ENCODE assay signal across 8 mouse cellular contexts in genomic region chr4:132638461-132639190, GRCm38 (mm10). TPM values are rescaled to one million over a fixed set of nuclear protein-coding genes. Genes with fewer than 3 reads are reported as not detected.
A peak's percentile ranks its signal among the peaks of the same experiment; 100 is the strongest.
DNase-seq lines count a peak whose midpoint lies in the region; ATAC-seq and TF ChIP-seq lines count a peak whose summit lies in the region.

Gene Eya3 (plus strand): TSS chr4:132638987.

- peak within 1 kb of the TSS; percentile 91 for H3K9ac ChIP-seq in forebrain, embryonic 16.5 days (replicated peaks; ENCODE audit: low read depth, low read length)
- peak within 1 kb of the TSS; percentile 84 for H3K9ac ChIP-seq in lung, embryonic 14.5 days

- 0 out of 2 replicates have a peak, but pooled peaks have one; percentile 42 for TF ChIP-seq POLR2A in olfactory bulb, adult 2 months (IDR thresholded peaks at IDR 0.05; ENCODE audit: insufficient read depth, low read depth, low read length)
- TF ChIP-seq POLR2A in thymus, adult 2 months (IDR thresholded peaks at IDR 0.05; ENCODE audit: control insufficient read depth, extremely low read depth, insufficient read depth, low read length, poor library complexity): peak; percentile 50; the same call in 1 of the 2 replicates

- TF ChIP-seq CTCF in G1E (IDR thresholded peaks at IDR 0.05; ENCODE audit: low read depth, low read length): no peak
- no peak for TF ChIP-seq CTCF in layer of hippocampus, adult 2 months (conservative IDR thresholded peaks at IDR 0.05)
- TF ChIP-seq CTCF in lung, embryonic 14.5 days (IDR thresholded peaks at IDR 0.05; ENCODE audit: low read depth): no peak
- no peak for TF ChIP-seq CTCF in olfactory bulb, adult 2 months (IDR thresholded peaks at IDR 0.05; ENCODE audit: insufficient read depth, low read depth, low read length)
- 0 out of 2 replicates have a peak, but pooled peaks have one; percentile 56 for TF ChIP-seq CTCF in thymus, adult 2 months (IDR thresholded peaks at IDR 0.05; ENCODE audit: borderline replicate concordance, control insufficient read depth, extremely low read depth, insufficient read depth, low read length, poor library complexity)

- intact Hi-C loops in heart, postnatal 36 days (cut with DNase I): loop anchor here (5.0 kb wide), 1 partner anchor 176 kb away; the partner anchor contains the start of gene Med18

- H3K4me3 ChIP-seq in G1E (ENCODE audit: low read depth, low read length): peak within 1 kb of the TSS; percentile 99
- H3K4me3 ChIP-seq in forebrain, embryonic 16.5 days (replicated peaks; ENCODE audit: low read length): peak within 1 kb of the TSS; percentile 90
- H3K4me3 ChIP-seq in layer of hippocampus, adult 2 months: peak within 1 kb of the TSS; percentile 99
- H3K4me3 ChIP-seq in lung, embryonic 14.5 days (ENCODE audit: low read depth, low read length): peak within 1 kb of the TSS; percentile 74
- H3K4me3 ChIP-seq in olfactory bulb, adult 2 months (ENCODE audit: insufficient read depth, low read depth, low read length): peak within 1 kb of the TSS; percentile 82
- H3K4me3 ChIP-seq in thymus, adult 2 months (ENCODE audit: control insufficient read depth, insufficient read depth, low read length): peak within 1 kb of the TSS; percentile 69

- H3K9me3 ChIP-seq in G1E (replicated peaks): no peaks in the 10 kb centered on the region
- no peaks in the 10 kb centered on the region for H3K9me3 ChIP-seq in forebrain, embryonic 16.5 days (ENCODE audit: control insufficient read depth, low read length)
- H3K9me3 ChIP-seq in lung, embryonic 14.5 days (ENCODE audit: low read depth, low read length): no peaks in the 10 kb centered on the region

- H3K27ac ChIP-seq in forebrain, embryonic 16.5 days (ENCODE audit: low read length): peak within 1 kb of the TSS; percentile 86
- H3K27ac ChIP-seq in layer of hippocampus, adult 2 months: peak within 1 kb of the TSS; percentile 85
- peak within 1 kb of the TSS; percentile 78 for H3K27ac ChIP-seq in lung, embryonic 14.5 days (ENCODE audit: low read depth)
- H3K27ac ChIP-seq in olfactory bulb, adult 2 months (ENCODE audit: insufficient read depth, low read depth, low read length): peak within 1 kb of the TSS; percentile 43; the same call in 1 of the 2 replicates
- H3K27ac ChIP-seq in thymus, adult 2 months (ENCODE audit: control insufficient read depth, insufficient read depth, low read length): no peak within 1 kb of the TSS

- DNase-seq in G1E (ENCODE audit: low spot score): peak; percentile 80
- DNase-seq in cerebellum, adult 18-20 months: peak; percentile 93 to 96
- peak; percentile 93 to 94 for DNase-seq in heart, postnatal 36 days
- DNase-seq in layer of hippocampus, adult 2 months (ENCODE audit: low spot score in 2 of 2): peak; percentile 92 to 94
- DNase-seq in lung, embryonic 14.5 days: peak; percentile 99
- DNase-seq in thymus, adult 2 months: peak; percentile 95

- no peaks in the 10 kb centered on the region for H3K27me3 ChIP-seq in G1E (ENCODE audit: insufficient read depth, low read length)
- no peaks in the 10 kb centered on the region for H3K27me3 ChIP-seq in forebrain, embryonic 16.5 days (replicated peaks; ENCODE audit: control insufficient read depth, insufficient read depth, low read length)
- no peaks in the 10 kb centered on the region for H3K27me3 ChIP-seq in lung, embryonic 14.5 days (ENCODE audit: insufficient read depth, low read length)
- H3K27me3 ChIP-seq in thymus, adult 2 months (ENCODE audit: control insufficient read depth, insufficient read depth, low read length): no peaks in the 10 kb centered on the region

- peak; percentile 97 for ATAC-seq in G1E (ENCODE audit: extremely low read depth, insufficient number of reproducible peaks, low FRiP score, poor library complexity, severe bottlenecking)
- ATAC-seq in forebrain, embryonic 16.5 days: peak; percentile 100
- peak; percentile 99 for ATAC-seq in lung, embryonic 14.5 days (ENCODE audit: insufficient read depth)

- peaks cover 21% of the 10 kb centered on the region for H3K4me1 ChIP-seq in G1E (ENCODE audit: insufficient read depth, low read depth, low read length)
- peaks cover 11% of the 10 kb centered on the region for H3K4me1 ChIP-seq in forebrain, embryonic 16.5 days (replicated peaks; ENCODE audit: control insufficient read depth, insufficient read depth, low read length)
- peaks cover 3% of the 10 kb centered on the region; the same call in 1 of the 2 replicates for H3K4me1 ChIP-seq in lung, embryonic 14.5 days (ENCODE audit: insufficient read depth)
- no peaks in the 10 kb centered on the region for H3K4me1 ChIP-seq in olfactory bulb, adult 2 months (ENCODE audit: control insufficient read depth, insufficient read depth, low read length)
- peaks cover 2% of the 10 kb centered on the region; the same call in 1 of the 2 replicates for H3K4me1 ChIP-seq in thymus, adult 2 months (replicated peaks; ENCODE audit: control insufficient read depth, insufficient read depth, low read length)

- H3K36me3 ChIP-seq in G1E (replicated peaks): peaks cover 30% of the 10 kb centered on the region
- 0 out of 2 replicates have a peak, but pooled peaks cover 2% of the 10 kb centered on the region for H3K36me3 ChIP-seq in forebrain, embryonic 16.5 days (ENCODE audit: control insufficient read depth, insufficient read depth)
- peaks cover 3% of the 10 kb centered on the region; the same call in 1 of the 2 replicates for H3K36me3 ChIP-seq in lung, embryonic 14.5 days (ENCODE audit: insufficient read depth)
- H3K36me3 ChIP-seq in thymus, adult 2 months (ENCODE audit: control insufficient read depth, insufficient read depth, low read length): no peaks in the 10 kb centered on the region

- under 1% methylated on average over 41 of the region's 41 CpGs for WGBS in forebrain, embryonic 16.5 days
- under 1% methylated on average over 41 of the region's 41 CpGs for WGBS in lung, embryonic 14.5 days
- WGBS in olfactory bulb, adult 2 months: under 1% methylated on average over 41 of the region's 41 CpGs
- 2% methylated on average over 41 of the region's 41 CpGs for WGBS in thymus, adult 2 months

- peak within 1 kb of the TSS; percentile 89 for H3K4me2 ChIP-seq in forebrain, embryonic 16.5 days (ENCODE audit: low read length)
- H3K4me2 ChIP-seq in lung, embryonic 14.5 days: peak within 1 kb of the TSS; percentile 89

RNA-seq across cellular contexts. Expression of gene Eya3, which starts in this region (rescaled TPM):
- total RNA-seq in G1E (2014; fragmentation: Nextera tagmentation) (82.6 and 101 TPM in 2 replicates), G1E (2017) (31.0 and 35.0 TPM in 2 replicates)
- 2.2 and 4.3 TPM in 2 replicates for polyA plus RNA-seq in G1E (2012)
- polyA plus RNA-seq in forebrain, embryonic 16.5 days (2015; fragmentation: Nextera tagmentation; extraction: Ambion mirVana): 17.6 and 18.4 TPM in 2 replicates
- total RNA-seq in heart, postnatal 36 days (2021): 10 to 100 TPM; 28.2 to 35.0 TPM
- 10 to 100 TPM; 24.2 to 28.2 TPM for total RNA-seq in layer of hippocampus, adult 2 months (2021)
- polyA plus RNA-seq in lung, embryonic 14.5 days (2014; fragmentation: Nextera tagmentation; extraction: Ambion mirVana): 29.5 and 31.6 TPM in 2 replicates
- polyA plus RNA-seq in olfactory bulb, adult 2 months (2012; ENCODE audit: insufficient read depth, insufficient read length, low replicate concordance, missing spikeins): not detected in 2 replicates
- polyA plus RNA-seq in thymus, adult 2 months (2012; rRNA removed): 58.6 and 63.6 TPM in 2 replicates
